Mouse (Mus musculus) left cerebral cortex, adult 18-20 months (tissue): Measurements from ENCODE around the gene Camk2d. TPM values are rescaled to one million over a fixed set of nuclear protein-coding genes. Genes with fewer than 3 reads are reported as not detected.

ENCODE experiments used
- DNase-seq, 2 experiments: peaks; one replicate each; pipeline ENCODE4 v3.0.0; 2021 to 2022; ENCODE audit warnings: low spot score in 2 of 2, mixed read lengths in 1 of 2
- total RNA-seq, 2 experiments: library from RNA; stranded (reverse); gene quantifications; 2 replicates each; pipeline ENCODE4 v1.2.3; 2021

Gene Camk2d
- total RNA-seq, 2 experiments from 2014 or later: 184 to 189 TPM

DNA sequence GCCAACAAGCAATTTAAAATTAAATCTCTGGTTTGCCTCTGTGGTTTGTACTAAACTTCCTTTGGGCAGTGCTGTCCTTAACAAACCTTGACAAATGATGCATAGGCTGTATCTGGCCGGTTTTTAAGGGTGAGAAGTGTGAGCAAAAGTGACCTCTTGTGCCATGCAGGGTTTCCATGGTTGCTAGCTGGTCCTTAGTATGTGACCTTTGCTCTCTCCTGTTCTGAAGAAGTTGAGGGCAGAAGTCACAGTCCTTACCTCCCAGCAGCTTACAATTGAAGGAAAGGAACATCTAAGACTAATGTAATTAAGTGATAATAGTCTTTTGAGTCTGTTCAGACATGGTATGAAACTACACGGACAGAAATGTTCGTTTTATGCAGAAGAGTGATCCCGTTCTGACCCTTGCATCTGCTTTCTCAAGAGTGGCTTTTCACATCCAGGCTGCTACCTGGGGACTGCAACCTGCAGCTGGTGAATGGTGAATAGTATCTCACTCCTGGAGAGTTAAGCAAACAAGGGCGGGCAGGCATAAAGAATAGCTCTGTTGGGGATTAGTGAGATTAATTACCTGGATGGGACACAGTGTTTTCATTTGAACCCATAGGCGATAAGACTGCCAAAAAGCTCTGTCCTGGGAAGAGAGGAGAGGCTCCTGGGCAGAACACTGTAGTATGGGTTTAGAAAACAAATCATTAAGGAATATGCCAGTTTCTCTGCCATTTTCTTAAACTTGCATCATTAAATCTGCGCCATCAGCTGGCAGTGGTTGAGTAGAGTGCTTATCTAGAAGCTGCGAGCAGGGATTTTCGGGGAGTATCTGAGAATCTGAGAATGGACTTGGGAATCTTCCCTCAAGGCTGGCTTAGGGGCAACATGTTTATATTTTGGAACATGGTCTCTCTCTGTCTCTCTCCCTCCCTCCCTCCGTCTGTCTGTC lies 47.2 kb downstream of the Camk2d start:
- DNase-seq: no peak

DNA sequence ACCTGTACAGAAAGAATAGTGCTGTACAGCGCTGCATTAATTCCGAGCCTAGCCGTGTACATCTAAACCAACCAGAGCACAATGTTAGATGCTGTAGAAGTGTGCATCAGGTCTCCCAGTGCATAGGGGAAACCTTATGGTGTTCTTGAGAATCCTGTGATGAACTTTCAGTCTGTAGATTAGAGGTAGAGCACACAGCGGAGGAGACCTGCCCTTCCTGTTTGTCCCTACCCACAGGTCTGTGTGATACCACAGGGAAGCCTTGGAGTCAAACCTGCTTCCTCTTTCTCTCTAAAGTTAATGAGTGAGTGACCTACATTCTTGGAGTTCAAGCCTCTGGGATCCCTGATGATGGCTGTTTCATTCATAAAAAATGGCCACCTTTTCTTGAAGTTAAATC lies 54.2 kb downstream of the Camk2d start:
- DNase-seq: no peak

DNA sequence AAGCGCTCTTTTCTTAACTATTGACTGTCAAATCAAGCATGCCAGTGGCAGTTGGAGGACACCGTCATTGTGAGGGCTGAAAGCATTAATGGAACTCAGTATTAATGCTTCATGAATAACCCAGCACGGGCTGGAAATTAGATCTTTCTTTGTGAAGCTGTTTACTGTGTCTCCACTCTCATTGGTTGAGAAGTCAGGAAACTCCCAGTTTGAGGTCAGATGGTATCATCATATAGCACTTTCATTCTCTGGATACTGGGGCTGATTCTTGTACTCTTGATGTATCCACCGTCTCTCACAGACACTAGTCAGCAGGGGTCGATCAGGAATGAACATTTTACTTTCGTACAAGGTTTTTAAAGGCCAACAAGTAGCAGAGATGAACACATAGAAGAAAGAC lies 54.6 kb downstream of the Camk2d start:
- no peak for DNase-seq

DNA sequence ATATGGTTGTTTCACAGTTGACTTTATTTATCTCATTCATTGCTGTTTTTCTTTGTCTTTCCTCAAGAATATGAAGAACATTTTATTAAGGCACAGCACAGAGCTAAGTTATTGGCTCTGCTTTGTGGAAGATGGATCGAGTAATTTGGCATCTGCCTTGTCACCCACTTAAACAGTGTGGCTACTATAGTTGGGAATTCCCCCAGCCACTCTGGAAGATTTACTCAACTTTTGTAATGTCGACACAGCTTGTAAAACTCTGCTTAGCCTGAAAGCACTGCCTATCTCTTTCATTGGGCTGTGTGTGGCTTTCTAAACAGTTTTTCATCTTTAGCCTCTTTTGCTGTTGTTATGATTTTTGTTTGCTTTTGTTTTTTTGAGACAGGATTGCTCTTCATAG lies 56.3 kb downstream of the Camk2d start:
- DNase-seq: no peak

DNA sequence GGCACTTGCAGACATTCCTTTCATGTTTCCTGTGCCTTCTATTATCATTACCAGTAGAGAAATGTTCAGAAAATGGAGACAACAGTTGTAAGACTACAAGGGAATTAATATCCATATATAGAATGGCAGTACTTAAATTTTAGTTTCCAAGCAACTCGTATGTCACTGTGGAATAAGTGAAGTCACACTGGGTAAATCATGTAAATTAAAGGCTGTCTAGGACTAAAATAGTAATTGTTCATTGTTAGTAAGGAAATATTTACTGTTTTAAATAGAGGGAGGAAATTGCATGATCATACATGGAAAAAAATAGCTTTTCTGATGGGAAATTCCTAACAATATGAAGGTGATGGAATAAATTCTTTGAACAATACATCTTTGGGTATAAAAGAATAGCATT lies 57.0 kb downstream of the Camk2d start:
- DNase-seq: no peak

DNA sequence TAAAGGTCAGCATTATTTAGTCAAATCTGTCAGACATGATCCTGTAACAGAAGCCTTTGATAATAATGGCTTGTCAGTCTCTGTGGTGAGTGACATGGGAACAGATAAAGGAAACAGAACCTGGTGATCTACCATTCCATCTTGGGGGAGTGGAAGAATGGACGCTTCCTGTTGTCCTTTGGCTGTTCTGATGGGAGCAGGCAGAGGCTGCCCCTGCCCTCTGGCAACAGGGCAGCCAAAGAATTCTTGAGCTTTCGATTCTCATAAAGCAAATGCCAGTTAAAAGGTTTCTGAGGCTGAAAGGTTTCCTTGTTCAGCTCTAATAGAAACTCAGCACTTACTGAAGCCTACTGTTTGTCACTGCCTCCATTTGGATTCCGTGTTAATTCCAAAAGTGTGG lies 60.1 kb downstream of the Camk2d start:
- DNase-seq: no peak

DNA sequence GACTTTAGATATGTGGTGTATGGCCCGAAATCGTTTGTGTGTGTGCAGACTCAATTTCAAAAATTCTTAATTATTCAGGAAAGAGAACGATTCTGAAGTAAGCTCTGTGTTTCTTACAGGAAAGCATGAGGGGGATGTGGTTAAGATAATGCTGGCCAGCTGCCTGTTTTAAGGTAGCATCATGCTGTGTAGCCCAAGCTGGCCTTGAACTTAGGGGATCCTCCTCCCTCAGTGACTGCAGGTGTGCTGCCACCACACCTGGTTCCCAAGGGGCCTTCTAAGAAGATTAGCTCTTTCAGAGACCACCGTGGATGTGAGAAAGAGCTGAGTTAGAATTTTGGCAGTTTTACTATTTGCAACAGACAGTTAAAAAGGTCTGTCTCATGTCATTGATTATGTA lies 61.8 kb downstream of the Camk2d start:
- DNase-seq: no peak

DNA sequence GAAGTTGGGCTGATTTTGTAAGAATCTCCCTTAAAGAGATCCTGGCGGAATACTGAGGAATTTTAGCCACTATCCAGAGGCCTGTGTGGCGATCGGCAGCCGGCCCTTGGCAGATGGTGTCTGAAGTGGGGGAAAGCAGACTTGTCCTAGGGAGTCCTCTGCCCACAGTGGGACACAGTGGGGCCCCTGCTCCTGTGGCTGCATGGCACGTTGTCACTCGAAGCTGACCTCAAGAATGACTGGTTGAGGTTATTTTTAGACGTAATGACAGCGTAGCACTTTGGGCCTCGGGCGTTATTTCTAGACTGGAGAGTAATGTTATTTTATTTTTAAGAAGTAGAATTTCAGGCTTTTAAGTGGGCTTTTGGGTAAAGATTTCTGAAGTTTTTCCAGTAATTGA lies 62.7 kb downstream of the Camk2d start:
- DNase-seq: no peak

DNA sequence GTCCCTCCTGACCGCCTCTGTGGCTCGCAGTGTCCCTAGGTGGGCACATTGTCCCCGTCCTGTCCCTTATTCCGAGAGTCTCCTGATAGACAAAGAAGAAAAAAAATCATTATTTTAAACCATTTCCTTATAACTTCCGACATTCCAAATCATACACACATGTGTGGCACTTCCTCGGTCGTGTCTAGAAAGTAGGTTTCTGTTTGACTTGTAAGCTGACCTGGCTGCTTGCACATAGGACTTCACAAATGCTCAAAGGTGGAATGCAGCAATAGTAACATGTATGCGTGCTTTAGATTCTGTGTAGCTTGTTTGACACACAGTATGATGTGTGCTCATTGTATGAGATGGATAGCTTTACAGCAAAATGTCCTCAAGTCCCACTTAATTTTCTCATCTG lies 63.1 kb downstream of the Camk2d start:
- no peak for DNase-seq

DNA sequence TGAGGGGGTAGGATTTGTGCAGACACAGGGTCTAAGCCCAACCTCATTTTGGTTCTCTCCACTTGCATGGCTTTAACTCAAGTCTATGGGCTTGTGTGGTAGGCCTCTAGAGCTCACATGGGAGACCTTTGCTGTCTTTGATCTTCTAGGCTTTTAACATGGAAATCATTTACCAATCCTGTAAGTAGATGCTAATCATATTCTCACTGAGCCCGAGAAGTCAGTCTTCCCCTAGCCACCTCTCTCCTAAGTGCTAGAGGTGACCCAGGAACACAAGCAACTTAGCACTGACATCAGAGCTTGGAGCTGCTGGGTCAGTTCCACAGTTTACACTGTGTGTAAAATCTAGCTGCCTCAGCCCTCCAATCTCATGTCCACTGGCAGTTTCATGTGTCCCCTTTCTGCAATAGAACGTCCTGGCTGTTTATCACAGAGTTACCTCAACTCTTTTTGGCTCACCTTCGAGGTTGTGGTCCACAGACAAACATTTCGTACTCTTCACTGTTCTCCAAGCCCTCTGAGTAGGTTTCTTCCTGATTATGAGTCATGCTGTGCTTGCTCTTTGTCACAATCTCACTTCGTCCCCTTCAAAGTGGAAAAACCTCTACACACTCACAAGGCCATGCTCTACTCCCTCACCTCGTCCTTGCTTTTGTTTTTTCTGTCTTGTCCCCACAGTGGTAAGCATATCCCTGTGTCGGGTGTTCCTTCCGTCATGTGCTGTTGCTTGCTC lies 63.9 kb downstream of the Camk2d start:
- DNase-seq: no peak

DNA sequence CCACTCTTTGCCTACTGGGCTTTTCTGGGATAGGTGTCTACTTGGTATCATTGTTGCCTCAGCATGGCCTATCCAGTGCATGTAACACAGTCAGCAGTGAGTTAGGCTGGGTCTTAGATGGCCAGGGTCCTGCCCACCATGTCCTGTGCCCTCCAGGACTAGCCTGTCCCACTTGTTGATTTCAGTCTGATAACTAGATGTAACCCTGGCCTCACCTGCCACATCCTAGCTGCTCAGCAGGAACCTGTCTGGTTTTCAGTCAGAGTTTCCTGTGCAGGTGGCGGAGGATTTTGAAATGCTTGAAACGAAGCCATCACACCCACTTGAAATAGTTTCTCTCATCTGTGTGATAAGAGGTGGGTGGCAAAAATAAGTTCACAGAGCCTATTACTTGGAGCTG lies 64.5 kb downstream of the Camk2d start:
- DNase-seq: no peak

DNA sequence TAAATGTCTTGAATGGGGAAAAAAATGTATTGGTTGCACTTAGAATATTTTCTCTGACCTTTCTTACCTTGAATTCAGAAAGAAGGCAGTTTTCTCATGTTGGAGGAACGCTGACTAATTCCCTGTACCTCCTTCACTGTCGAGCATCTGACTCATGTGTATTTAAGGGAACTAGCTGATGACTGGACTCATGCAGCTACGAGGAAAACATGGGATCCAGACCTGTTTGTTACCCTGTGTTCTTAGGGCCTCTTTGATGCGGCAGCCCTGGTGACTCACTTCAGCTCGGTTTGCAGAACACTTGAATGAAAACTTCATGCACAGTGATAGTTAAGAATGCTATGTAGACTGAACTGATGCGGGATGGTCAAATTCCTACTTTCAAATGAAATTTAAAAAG lies 64.9 kb downstream of the Camk2d start:
- DNase-seq: no peak

DNA sequence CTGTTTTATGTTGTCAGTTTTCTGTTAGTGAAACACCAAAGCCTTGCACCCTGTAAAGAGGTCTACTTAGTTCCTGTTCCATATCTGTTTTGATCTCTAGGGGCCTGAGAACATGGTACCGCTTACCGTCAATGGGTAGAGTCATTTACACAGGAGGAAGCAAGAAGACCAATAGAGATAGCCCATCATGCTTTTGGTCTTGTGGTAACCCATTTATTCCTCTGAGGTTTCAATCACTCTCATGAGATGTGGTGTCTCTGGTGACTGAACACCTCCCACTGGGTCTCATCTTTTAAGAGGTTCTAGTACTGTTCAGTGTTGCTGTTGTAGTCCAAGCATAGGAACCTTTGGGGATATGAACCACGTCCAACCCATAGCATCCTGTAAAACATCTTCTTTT lies 65.8 kb downstream of the Camk2d start:
- no peak for DNase-seq

DNA sequence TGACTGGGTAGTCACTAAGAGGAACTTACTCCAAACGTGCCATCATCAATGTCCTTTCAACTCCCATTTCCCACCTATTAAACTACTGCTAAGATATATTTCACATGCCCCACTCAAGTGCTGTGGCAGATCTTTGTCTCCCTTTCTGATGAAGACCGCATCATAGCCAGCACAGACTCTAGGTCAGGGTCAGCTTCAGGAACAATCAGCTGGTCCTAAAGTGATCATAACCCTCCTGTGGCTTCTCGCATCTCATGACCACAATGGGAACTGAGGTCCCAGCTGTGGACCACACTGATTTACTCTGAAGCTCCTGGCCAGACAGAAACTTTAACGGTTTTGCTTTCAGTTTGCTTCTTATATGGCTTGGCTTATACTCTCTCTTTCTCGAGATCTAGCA lies 67.3 kb downstream of the Camk2d start:
- DNase-seq: no peak

DNA sequence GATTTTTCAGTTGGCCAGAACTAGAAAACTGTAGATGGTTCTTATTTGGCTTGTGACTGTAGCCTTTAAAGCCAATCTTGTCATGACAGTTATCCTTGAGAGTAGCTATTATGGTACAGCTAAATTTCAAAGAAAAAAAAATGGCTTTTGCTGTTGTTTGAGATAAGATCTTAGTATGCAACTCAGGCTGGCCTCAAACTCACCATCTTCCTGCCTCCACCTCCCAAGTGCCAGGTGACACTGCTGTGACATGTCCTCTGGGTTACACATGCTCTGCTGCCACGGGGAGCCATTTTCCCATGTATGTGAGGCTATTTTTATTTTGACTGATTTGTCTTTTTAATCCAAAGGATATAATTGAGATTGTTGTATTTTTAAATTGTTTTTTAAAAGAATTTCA lies 69.8 kb downstream of the Camk2d start:
- DNase-seq: no peak

DNA sequence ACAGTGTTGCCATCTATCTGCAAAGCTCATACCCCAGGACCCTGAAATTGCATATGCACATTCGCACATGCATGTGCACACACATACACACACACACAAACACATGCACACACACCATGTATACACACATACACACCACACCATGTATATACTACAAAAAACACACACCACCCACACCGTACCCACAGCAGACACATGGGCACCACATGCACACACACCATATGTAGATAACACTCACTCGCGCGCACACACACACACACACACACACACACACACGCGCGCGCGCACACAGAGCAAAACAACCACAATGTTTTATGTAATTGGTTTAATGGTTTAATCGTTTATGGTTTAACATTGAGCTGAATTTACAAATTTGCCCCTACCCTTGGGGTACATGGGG lies 70.9 kb downstream of the Camk2d start:
- DNase-seq: no peak

DNA sequence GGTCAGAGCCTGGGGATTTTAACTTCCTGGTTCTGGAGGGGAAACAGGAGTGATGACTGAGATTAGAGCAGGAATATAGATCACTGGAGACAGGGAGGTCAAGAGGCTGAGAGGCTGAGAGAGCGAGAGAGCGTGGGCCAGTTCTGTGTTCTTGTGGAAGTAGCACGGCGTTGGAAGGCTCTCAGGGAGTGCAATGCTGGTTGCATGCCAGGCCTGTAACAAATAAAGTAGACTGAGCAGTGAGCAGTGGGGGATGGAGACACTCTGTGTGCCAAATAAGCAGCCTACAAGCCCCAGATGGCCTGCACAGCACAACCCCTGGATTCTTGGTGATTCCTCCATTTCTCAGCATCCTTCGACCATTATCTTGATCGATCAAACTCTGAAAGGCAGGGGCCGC lies 71.3 kb downstream of the Camk2d start:
- DNase-seq: peak; percentile 40 to 71

DNA sequence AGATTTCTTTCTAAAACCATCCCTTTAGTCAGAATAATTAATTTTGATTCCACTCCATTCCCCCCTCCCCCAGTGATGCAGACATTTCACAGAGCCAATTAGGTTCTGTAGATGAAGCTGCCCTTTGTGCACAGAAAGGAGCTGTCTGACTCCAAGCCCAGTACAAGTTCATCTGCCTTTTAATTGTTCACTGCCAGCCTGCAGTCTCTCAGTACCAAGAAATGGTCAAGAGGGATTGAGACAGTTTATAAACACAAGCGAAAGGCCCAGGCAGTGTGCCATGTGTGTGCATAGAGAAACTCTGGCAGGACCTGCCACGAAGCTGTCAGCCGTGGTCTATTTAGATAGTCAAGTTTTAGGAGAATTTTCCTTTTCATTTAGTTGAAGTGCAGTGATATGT lies 72.0 kb downstream of the Camk2d start:
- DNase-seq: no peak

DNA sequence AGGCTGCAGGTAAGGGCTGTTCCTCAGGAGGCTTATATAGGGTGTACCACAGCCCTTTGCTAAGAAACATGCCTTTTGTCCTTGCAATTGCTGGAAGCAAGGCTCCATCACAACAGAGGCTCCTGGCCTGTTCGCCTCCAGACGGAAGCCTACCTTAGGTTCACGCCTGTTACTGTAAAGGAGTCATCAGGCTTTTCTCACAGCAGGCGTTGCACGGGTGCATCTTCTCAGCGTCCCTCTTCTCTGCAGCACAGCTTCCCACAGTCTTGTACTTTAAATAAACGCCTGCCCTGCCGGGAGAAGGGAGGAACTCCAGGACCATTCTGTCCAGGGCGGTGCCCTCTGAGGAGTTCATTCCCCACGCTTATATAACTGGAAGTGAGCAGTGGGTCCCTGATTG lies 72.6 kb downstream of the Camk2d start:
- DNase-seq: no peak

DNA sequence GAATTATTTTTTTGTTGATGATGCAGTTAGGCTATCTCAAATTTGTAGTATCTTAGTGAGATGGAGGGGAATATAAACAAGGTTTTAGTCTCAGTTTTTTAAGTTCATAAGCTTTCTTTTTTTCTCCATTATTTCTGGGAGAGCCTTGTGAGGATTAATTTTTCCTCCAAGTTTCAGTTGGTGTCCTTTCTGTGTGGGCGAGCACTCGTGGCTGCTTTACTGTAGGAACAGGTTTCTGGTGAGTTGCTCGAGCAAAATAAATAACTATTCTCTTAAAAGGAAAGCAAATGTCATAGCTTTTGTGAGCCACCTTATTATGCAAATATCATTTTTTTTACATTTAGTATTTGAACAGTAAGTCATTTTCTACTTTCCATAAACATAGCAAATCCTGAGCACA lies 74.3 kb downstream of the Camk2d start:
- no peak for DNase-seq

DNA sequence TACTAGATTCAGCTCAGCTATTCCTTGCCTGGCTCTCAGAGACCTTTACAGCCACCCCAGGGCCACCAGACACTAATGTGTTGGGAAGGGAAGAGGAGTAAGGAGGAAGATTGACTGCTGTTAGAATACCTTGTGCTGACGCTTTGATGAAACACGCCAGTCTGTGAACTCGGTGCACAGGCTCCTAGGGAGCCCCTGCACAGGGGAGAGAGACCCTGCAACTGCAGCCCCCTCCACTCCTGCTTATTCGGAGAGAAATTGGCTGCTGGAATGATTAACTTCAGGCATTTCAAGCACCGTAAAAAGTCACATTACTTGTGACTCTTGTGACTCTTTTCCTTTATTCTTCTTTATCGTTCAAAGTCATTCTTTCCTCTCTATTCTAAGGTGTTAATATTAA lies 75.2 kb downstream of the Camk2d start:
- DNase-seq: no peak

DNA sequence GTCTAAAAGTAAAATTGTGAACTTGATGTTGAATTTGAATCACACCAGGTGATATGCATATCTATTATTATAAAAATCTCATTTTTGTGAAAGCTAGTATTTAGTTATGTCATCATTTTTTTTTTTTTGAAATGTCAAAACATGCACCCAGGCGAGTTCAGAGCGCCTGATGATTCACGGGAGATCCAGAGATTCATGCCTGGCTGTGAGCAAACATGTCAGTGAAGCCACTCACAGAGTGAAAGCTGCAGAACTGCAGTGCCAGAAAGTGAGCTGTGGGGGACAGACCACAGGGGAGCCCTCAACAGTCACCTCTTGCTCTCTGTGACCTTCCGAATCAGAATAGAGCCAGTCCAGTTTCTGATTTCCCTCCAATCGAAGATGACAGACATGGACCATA lies 84.9 kb downstream of the Camk2d start:
- no peak for DNase-seq

DNA sequence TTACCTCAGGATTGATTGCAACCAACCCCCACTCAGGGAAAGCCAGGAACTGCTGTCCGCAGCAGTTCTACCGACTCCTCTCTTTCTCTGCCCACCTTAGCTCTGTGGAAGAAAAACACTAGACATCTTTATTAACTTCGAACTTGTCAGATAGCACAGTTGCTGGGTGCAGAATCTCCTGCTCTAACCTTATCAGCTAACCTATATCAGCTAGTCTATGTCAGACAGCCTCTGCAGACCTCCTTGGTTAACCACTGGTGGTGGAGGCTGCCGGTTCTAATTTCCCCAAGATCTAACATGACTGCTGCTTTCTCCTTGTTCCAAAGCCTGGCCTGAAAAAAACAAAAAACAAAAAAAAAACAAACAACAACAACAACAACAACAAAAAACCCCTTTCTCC lies 85.9 kb downstream of the Camk2d start:
- no peak for DNase-seq
